Mouse (Mus musculus): ENCODE measurements around the gene Map2k7.
A peak's percentile ranks its signal among the peaks of the same experiment; 100 is the strongest.
"Not testable (repeated sequence)": the region's sequence is repeated elsewhere in the genome, so short reads cannot be mapped to it uniquely, and the experiment has no call there.

The Map2k7 gene

GRCm38 (mm10) chr8:4226739-4227347 lies 11.7 kb upstream of the Map2k7 start, which contains the start of gene Lrrc8e:
Gene Lrrc8e, plus strand, starts transcription at chr8:4226827.
- no peak for DNase-seq (ENCODE audit: low spot score)

- no peak for DNase-seq (ENCODE audit: low spot score)
Measured at GRCm38 (mm10) chr8:4227919-4228318, 10.6 kb upstream of the Map2k7 start.

GRCm38 (mm10) chr8:4229784-4230183 lies 8.8 kb upstream of the Map2k7 start:
- no peak for DNase-seq (ENCODE audit: low spot score)

- no peak for DNase-seq (ENCODE audit: low spot score)
Measured at GRCm38 (mm10) chr8:4230612-4231351, 7.8 kb upstream of the Map2k7 start.

- DNase-seq (ENCODE audit: low spot score), result peak; percentile 45
Measured at GRCm38 (mm10) chr8:4237814-4238433, 616 bp upstream of the Map2k7 start.

- DNase-seq (ENCODE audit: low spot score), result no peak
Measured at GRCm38 (mm10) chr8:4239193-4239890, 802 bp downstream of the Map2k7 start.

- DNase-seq (ENCODE audit: low spot score), result no peak
Measured at GRCm38 (mm10) chr8:4245061-4245460, 6.5 kb downstream of the Map2k7 start.

- no peak for DNase-seq (ENCODE audit: low spot score)
Measured at GRCm38 (mm10) chr8:4245737-4246136, 7.2 kb downstream of the Map2k7 start.

GRCm38 (mm10) chr8:4247241-4247640 lies 8.7 kb downstream of the Map2k7 start:
- no peak for DNase-seq (ENCODE audit: low spot score)

- no peak for DNase-seq (ENCODE audit: low spot score)
Measured at GRCm38 (mm10) chr8:4247951-4248540, 9.5 kb downstream of the Map2k7 start, which contains the start of gene Tgfbr3l. Gene Tgfbr3l, plus strand, starts transcription at chr8:4248214.

GRCm38 (mm10) chr8:4249213-4249612 lies 10.7 kb downstream of the Map2k7 start:
- no peak for DNase-seq (ENCODE audit: low spot score)

GRCm38 (mm10) chr8:4250306-4250970 lies 11.9 kb downstream of the Map2k7 start:
- DNase-seq (ENCODE audit: low spot score), result peak; percentile 75

GRCm38 (mm10) chr8:4252116-4252760 lies 13.7 kb downstream of the Map2k7 start:
- no peak for DNase-seq (ENCODE audit: low spot score)

- DNase-seq (ENCODE audit: low spot score), result peak; percentile 94
Measured at GRCm38 (mm10) chr8:4252934-4253841, 14.6 kb downstream of the Map2k7 start, which contains the start of gene Snapc2. Gene Snapc2, plus strand, starts transcription at chr8:4253080.

GRCm38 (mm10) chr8:4254001-4254400 lies 15.5 kb downstream of the Map2k7 start:
- no peak for DNase-seq (ENCODE audit: low spot score)

GRCm38 (mm10) chr8:4255471-4255870 lies 16.9 kb downstream of the Map2k7 start:
- not testable (repeated sequence) for DNase-seq (ENCODE audit: low spot score)

GRCm38 (mm10) chr8:4256911-4257310 lies 18.4 kb downstream of the Map2k7 start:
- no peak for DNase-seq (ENCODE audit: low spot score)

- no peak for DNase-seq (ENCODE audit: low spot score)
Measured at GRCm38 (mm10) chr8:4257350-4257749, 18.8 kb downstream of the Map2k7 start.

GRCm38 (mm10) chr8:4258233-4258632 lies 19.7 kb downstream of the Map2k7 start:
- DNase-seq (ENCODE audit: low spot score), result peak; percentile 72

- no peak for DNase-seq (ENCODE audit: low spot score)
Measured at GRCm38 (mm10) chr8:4258678-4259077, 20.1 kb downstream of the Map2k7 start.

Data from c-Kit-positive CD71-positive TER-119-positive erythroid progenitor cells, embryonic 14.5 days (primary cell).